Mouse (Mus musculus): Measurements from ENCODE around the gene Mia.
A peak's percentile ranks its signal among the peaks of the same experiment; 100 is the strongest.

Mia gene

DNA sequence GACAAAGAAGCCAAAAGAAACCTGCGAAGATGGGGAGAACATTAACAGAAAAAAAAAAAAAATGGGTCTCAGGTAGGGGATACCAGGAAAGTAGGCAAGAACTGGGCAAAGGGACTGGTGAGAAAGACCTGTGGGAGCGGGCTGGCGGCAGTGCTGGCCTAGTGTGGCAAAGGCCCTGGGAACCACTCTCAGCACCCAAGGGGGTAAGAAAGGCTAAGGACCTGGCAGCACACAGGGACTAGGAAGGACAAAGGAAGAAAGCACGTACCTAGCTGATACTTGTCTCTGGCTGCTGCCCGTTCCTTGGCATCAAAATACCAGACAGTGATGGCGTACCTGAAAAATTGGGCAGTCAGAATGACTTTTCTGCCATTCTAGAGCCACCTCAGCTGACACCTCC is 21.7 kb downstream of the Mia start:
- no peak for DNase-seq

- DNase-seq, result no peak
Observed at GRCm38 (mm10) chr7:27158171-27158570, 22.8 kb downstream of the Mia start.

GRCm38 (mm10) chr7:27156005-27156404 is 25.0 kb downstream of the Mia start:
- DNase-seq, result no peak

DNA sequence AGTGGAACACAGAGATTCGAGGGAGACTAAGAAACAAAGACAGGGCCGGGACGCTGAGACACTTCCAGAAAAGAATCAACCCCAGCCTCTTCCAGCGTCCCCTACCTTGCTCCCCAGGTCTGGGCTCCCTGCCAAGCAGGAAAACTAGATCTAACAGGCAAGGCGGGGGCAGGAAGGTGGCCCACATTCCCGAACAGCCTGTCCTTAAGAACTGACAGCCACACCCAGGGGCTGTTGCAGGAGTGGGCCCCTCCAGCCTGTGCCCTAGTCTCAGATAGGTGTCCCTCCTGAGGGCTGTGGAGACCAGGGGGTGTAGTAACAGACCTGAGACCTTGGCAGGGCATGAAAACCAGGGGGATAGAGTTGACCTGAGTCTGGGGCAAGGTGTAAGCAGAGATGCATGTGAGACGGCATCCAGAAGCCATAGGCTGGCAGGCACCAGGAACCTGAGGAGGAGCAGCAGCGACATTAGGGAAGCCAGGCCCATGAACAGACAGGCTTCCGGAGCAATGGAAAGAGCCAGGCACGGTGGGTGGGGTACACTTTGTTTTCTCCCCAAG is 27.7 kb downstream of the Mia start, which contains the start of gene Cyp2t4:
TSS of gene Cyp2t4 (plus strand) at position 510 of the 560 bp plus-strand sequence.
- peak; percentile 30 for DNase-seq

- DNase-seq, result no peak
Observed at GRCm38 (mm10) chr7:27136410-27136996, 44.5 kb downstream of the Mia start.

DNA sequence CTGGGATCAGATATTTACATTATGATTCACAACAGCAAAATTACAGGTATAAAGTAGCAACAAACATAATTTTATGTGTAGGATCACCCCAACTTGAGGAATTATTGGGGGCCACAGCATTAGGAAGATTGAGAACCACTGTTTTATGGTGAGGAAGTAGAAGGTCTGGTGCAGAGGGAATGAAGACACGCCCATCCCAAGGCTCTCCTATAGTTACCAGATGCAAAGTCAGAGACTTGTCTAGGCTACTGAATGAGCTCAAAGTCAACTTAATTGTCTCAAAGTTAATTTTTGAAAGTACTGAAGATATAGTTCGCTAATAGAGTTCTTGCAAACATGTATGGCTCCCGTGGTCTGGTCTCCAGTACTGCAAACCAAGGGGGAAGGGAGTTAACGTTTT is 47.2 kb downstream of the Mia start:
- no peak for DNase-seq

- DNase-seq, result no peak
Observed at GRCm38 (mm10) chr7:27133156-27133555, 47.8 kb downstream of the Mia start.

- peak; percentile 73 for DNase-seq
Observed at GRCm38 (mm10) chr7:27132588-27132987, 48.4 kb downstream of the Mia start.

DNA sequence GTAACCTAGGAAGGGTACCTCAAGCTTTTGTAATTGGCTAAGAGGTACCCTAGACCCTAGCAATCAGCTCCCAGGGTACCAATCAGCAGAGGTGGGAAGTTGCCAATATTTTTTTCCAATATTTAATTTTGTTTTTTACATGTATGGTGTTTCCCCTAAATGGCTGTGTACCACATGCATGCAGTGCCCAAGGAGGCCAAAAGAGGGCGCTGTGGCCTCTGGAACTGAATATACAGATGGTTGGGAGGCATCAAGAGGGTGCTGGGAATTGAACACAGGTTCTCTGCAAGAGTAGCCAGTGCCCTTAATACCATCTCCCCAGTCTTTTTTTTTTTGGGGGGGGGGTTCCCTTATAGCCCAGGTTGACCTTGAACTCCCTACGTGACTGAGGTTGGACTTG is 49.6 kb downstream of the Mia start:
- no peak for DNase-seq

DNA sequence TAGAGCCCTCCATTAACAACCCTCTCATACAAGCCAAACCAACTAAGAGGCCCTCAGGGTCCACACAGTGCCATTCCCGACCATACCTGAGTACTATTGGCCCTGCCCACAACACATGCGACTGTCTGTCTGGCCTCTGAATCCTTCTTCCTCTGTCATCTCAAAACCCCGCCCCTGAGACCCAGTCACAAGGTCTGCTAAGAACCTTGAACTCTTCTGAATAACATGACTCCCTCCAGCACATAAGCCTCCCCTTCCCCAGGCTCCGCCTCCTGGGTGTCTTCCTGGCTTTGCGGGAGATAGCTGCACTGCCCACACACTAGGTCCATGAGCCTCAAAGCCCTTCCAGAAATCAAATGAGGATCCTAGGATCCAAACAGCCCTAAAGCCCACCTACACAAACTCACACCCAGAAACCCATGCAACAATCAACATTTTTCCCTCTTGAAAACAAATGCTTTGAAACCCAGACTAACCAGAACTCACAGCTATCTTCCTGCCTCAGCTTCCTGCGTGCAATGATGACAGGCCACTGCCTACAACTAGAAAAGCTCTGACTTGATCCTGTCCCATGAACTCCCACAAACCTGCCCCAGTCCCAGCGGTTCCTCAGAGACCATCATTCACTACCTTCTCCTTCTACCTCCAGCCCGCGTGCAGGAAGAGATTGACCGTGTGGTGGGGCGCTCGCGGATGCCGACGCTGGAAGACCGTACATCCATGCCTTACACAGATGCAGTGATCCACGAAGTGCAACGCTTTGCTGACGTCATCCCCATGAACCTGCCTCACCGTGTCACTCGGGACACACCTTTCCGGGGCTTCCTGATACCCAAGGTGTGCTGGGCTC is 50.2 kb downstream of the Mia start:
- DNase-seq, result no peak

DNA sequence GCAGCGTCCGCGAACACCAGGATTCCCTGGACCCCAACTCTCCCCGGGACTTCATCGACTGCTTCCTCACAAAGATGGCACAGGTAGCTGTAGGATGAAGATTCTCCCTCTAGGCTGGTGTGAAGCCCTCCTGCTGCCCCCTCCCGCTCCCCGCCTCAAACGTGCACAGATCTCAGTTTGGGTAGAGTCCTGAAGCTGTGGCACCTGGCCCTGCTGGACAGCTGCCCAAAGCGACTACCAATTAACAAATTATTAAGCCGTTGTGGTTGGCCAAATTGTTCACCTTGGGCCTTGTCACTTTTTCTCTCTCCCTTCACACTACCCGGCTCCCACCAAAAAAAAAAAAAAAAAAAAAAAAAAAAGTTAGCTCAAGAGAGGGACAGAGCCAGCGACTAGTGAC is 51.1 kb downstream of the Mia start:
- DNase-seq, result no peak
